Mouse (Mus musculus) heart, embryonic 14.5 days (tissue): ENCODE results near the gene Rsph14. TPM values are rescaled to one million over a fixed set of nuclear protein-coding genes. Genes with fewer than 3 reads are reported as not detected.

Experiments used
- ATAC-seq: fragments of 200-750 bp; cut with Nextera tagmentation; 2 replicates; pipeline ENCODE4 v1.8.0; 2017; ENCODE audit warnings: low read depth, moderate TSS enrichment; ENCODE audit not compliant: insufficient number of reproducible peaks, insufficient read depth, low FRiP score
- H3K27ac ChIP-seq, 2 experiments: fragments of 200-500 bp in 1 of 2; fragments of 300-500 bp in 1 of 2; sonication (generic) in 1 of 2; replicated peaks in 1 of 2; 2 replicates each; pipeline ENCODE4 v1.5.1; 2012 to 2014; ENCODE audit warnings: low read depth in 2 of 2, low read length in 2 of 2, control low read depth in 1 of 2, mild to moderate bottlenecking in 1 of 2, mixed read lengths in 1 of 2; ENCODE audit not compliant: control insufficient read depth in 1 of 2, insufficient read depth in 1 of 2
- H3K27me3 ChIP-seq: fragments of 300-500 bp; sonication (generic); 2 replicates; pipeline ENCODE4 v1.6.1; 2014; ENCODE audit warnings: mild to moderate bottlenecking, low read length, control low read depth; ENCODE audit not compliant: control insufficient read depth, insufficient read depth
- H3K36me3 ChIP-seq: fragments of 300-500 bp; sonication (generic); 2 replicates; pipeline ENCODE4 v1.6.1; 2014; ENCODE audit warnings: mild to moderate bottlenecking, control low read depth, low read length, mixed read lengths; ENCODE audit not compliant: control insufficient read depth, insufficient read depth
- H3K4me1 ChIP-seq, 2 experiments: fragments of 200-500 bp in 1 of 2; fragments of 300-500 bp in 1 of 2; sonication (generic) in 1 of 2; 2 replicates each; pipeline ENCODE4 v1.6.1; 2012 to 2014; ENCODE audit warnings: low read length in 2 of 2, control low read depth in 1 of 2, mixed read lengths in 1 of 2; ENCODE audit not compliant: control insufficient read depth in 2 of 2, insufficient read depth in 2 of 2
- H3K4me2 ChIP-seq: fragments of 300-500 bp; sonication (generic); 2 replicates; pipeline ENCODE4 v1.6.1; 2014; ENCODE audit warnings: mild to moderate bottlenecking, low read length
- H3K4me3 ChIP-seq, 2 experiments: fragments of 200-500 bp in 1 of 2; fragments of 300-500 bp in 1 of 2; sonication (generic) in 1 of 2; 2 replicates each; pipeline ENCODE4 v1.5.1; 2012 to 2014; ENCODE audit warnings: low read length in 2 of 2, mild to moderate bottlenecking in 2 of 2, control low read depth in 1 of 2, low read depth in 1 of 2, moderate library complexity in 1 of 2; ENCODE audit not compliant: control insufficient read depth in 1 of 2, insufficient read depth in 1 of 2
- H3K9ac ChIP-seq: fragments of 300-500 bp; sonication (generic); 2 replicates; pipeline ENCODE4 v1.6.1; 2014; ENCODE audit warnings: mild to moderate bottlenecking, low read length
- H3K9me3 ChIP-seq: fragments of 300-500 bp; sonication (generic); 2 replicates; pipeline ENCODE4 v1.6.1; 2016; ENCODE audit warnings: low read length, control low read depth; ENCODE audit not compliant: control insufficient read depth
- WGBS: fragments of 180-500 bp; shearing (Covaris S2); extraction: QIAGEN DNeasy Blood & Tissue Kit; methylation state at CpG from one replicate; pipeline ENCODE4 v1.1.7; 2014; 5-methylcytosine and 5-hydroxymethylcytosine counted together
- polyA plus RNA-seq: library from polyadenylated mRNA; unstranded; fragments of >200 nt; fragmentation: Nextera tagmentation; extraction: Ambion mirVana; gene quantifications from 2 replicates; pipeline ENCODE4 v1.2.1, GENCODE M21; 2014

Rsph14 gene
- polyA plus RNA-seq, 1 experiment from 2014 or later = not detected

DNA sequence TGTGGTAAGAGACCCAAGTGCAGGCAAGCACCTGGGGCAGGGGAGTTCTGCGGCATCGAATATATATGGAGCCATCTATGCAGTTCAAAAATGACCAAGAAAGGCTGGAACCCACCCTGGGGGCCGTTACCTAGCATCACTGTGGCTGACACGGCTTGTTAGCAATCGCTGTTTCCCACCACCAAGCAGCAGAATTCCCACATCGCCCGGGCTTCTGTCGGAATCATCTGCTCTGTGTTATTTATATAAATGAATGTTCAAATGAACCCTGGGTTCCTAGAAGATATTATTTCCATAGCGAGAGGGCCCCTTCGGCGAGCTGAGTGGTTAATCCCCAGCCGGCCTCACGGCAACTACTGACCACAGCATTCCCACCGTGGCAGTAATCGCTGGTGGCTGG is 21.7 kb downstream of the Rsph14 start:
- no peaks in the 10 kb centered on the region for H3K27me3 ChIP-seq
- 90% methylated on average over 15 of the region's 15 CpGs for WGBS
- H3K9ac ChIP-seq = no peak overlapping the region
- H3K27ac ChIP-seq = no peak overlapping the region
- ATAC-seq = no peak
- H3K36me3 ChIP-seq = no peaks in the 10 kb centered on the region
- H3K4me3 ChIP-seq = no peak overlapping the region
- no peaks in the 10 kb centered on the region for H3K9me3 ChIP-seq
- H3K4me1 ChIP-seq = no peaks in the 10 kb centered on the region; a peak in 1 of 4 replicates
- no peak overlapping the region for H3K4me2 ChIP-seq

DNA sequence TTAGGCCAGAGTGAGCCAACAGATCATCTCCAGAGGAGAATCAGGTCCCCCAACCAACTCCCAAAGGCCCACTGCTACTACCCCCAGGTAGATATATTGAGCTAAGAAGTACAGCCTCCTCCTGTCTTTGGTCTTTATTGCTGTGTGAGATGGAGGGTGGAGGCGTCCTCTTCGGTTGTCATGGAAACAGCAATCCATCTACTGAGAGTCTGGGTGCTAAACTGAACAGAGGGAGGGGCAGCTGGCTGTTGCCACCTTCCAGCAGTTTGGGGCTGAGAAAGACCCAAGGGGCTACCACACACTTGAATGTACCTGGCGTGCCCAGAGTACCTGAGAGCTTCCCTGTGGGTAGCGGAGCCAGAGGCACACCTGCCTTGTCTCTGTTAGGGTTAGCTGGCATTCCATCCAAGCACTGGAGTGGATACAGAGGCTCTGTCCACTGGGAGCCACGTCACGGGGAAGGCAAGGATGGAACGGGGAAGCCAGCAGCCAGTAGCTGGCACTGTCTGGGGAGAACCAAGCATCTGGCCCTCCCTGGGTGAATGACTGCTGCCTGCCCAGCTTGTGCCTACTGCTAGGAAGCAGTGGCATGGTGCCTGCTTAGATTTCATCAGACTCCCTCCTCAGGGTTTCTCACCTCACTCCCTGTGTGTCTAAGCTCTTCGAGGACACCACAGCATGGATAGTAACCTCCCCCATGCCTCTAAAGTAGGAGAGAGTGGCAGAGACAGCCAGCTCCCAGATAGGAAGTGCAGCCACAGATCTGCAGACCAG is 25.3 kb downstream of the Rsph14 start:
- WGBS = 56% methylated on average over 8 of the region's 8 CpGs
- no peaks in the 10 kb centered on the region for H3K36me3 ChIP-seq
- H3K4me3 ChIP-seq = no peak overlapping the region
- H3K4me1 ChIP-seq = no peaks in the 10 kb centered on the region; a peak in 1 of 4 replicates
- no peak overlapping the region for H3K9ac ChIP-seq
- no peak overlapping the region for H3K27ac ChIP-seq
- H3K27me3 ChIP-seq = no peaks in the 10 kb centered on the region
- H3K4me2 ChIP-seq = no peak overlapping the region
- ATAC-seq = no peak
- no peaks in the 10 kb centered on the region for H3K9me3 ChIP-seq

DNA sequence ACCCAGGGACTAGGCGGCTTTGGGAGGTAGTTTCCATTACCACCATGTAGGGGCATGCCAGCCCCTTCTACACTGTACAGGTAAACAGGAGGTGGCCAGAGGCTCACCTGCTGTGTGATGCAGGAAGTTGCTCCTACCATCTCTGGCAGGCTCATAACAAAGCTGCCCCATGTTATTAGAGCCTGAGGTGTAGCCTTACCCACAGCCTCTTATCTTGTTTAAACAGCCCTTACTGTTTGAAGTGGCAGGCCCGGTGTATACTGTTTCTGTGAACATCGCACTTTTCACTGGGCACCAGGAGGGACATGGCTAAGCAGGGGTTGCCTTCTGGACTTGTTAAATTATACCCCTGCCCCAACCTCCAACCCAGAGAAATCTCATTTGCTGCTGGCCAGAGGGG is 28.3 kb downstream of the Rsph14 start:
- H3K27me3 ChIP-seq = no peaks in the 10 kb centered on the region
- no peak overlapping the region for H3K27ac ChIP-seq
- no peak overlapping the region for H3K4me2 ChIP-seq
- no peak overlapping the region for H3K9ac ChIP-seq
- ATAC-seq = no peak
- H3K4me1 ChIP-seq = no peaks in the 10 kb centered on the region; a peak in 1 of 4 replicates
- no peak overlapping the region for H3K4me3 ChIP-seq
- WGBS = 36% methylated on average over 3 of the region's 3 CpGs
- no peaks in the 10 kb centered on the region for H3K9me3 ChIP-seq
- H3K36me3 ChIP-seq = no peaks in the 10 kb centered on the region

DNA sequence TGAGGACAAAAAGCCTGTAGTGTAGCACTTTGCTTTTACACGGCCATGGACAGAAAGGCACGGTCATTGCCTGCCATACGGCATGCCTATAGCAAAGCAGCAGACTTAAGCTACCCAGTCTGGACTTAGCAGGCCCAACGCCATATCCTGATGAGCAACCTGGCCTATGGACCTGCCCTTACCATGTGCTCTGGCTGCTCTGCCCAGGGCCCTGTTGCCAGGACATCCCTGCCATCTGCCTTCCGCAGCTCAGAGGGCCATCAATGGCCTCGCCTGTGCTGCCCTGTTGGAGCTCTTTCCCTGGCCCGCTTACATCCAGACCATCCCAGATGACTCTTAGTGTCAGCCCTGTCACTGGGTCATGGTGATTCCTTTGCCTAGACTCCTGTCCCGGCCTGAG is 31.0 kb downstream of the Rsph14 start:
- no peak overlapping the region for H3K4me3 ChIP-seq
- no peaks in the 10 kb centered on the region for H3K36me3 ChIP-seq
- H3K27ac ChIP-seq = no peak overlapping the region
- H3K27me3 ChIP-seq = peaks cover 4% of the 10 kb centered on the region; the same call in 1 of the 2 replicates
- H3K4me1 ChIP-seq = no peaks in the 10 kb centered on the region; a peak in 1 of 4 replicates
- no peaks in the 10 kb centered on the region for H3K9me3 ChIP-seq
- no peak overlapping the region for H3K9ac ChIP-seq
- no peak for ATAC-seq
- WGBS = 92% methylated on average over 8 of the region's 8 CpGs
- no peak overlapping the region for H3K4me2 ChIP-seq

DNA sequence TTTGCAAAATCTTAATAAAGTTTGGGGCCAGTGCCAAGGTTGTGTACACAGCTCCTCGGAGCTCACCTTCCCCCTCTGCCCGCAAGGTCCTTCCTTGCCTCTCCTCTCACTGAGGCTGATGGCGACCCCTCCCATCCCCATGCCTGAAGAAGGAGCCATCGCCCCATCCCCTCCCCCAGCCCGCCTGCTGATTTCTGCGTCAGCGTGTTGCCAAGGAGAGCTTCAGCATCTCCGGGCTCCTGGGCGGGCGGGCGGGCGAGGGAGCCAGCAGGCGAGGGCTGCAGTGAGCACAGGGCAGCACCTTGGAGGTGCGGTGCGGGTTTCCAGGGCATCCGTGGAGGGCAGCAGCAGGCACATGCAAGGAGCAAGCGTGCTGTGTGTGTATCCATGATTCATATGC is 37.0 kb downstream of the Rsph14 start:
- Histone ChIP-seq H3K4me3 (peak overlapping the region; percentile 9 to 12; a peak in 2 of 4 replicates), H3K4me2 (peak overlapping the region; percentile 60), H3K36me3 (no peaks in the 10 kb centered on the region), H3K27ac (no peak overlapping the region), H3K4me1 (peaks cover 17 to 24% of the 10 kb centered on the region in 2 experiments), H3K9ac (0 out of 2 replicates have a peak overlapping the region, but pooled peaks have one; percentile 27), H3K27me3 (peaks cover 12% of the 10 kb centered on the region; the same call in 1 of the 2 replicates), H3K9me3 (no peaks in the 10 kb centered on the region)
- WGBS = under 1% methylated on average over 14 of the region's 17 CpGs
- no peak for ATAC-seq

DNA sequence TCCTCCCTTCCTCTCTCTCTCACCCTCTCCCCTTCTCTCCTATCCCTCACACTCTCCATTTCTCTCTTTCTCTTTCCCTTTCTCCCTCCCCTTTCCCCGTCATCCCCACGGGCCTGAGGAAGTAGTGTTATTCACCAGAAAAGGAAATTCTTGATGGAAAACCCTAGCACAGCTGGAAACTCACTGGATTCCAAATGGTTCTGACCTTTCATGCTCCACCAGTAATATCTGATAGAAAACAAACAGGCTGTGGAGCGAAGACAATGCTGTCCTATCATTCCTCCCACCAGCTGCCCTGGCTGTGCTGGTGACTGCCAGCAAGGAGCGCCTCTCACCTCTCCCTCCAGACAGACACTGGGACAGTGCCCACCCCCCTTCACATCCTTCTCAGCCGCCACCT is 37.5 kb downstream of the Rsph14 start:
- no peaks in the 10 kb centered on the region for H3K9me3 ChIP-seq
- 15% methylated on average over 5 of the region's 5 CpGs for WGBS
- H3K9ac ChIP-seq = no peak overlapping the region
- H3K27ac ChIP-seq = no peak overlapping the region
- H3K27me3 ChIP-seq = peaks cover 12% of the 10 kb centered on the region; the same call in 1 of the 2 replicates
- H3K4me2 ChIP-seq = peak overlapping the region; percentile 60
- peak overlapping the region in 1 of 2 experiments; percentile 9; a peak in 1 of 4 replicates for H3K4me3 ChIP-seq
- peaks cover 17 to 24% of the 10 kb centered on the region in 2 experiments for H3K4me1 ChIP-seq
- H3K36me3 ChIP-seq = no peaks in the 10 kb centered on the region
- ATAC-seq = no peak; the same call in 1 of the 2 replicates

DNA sequence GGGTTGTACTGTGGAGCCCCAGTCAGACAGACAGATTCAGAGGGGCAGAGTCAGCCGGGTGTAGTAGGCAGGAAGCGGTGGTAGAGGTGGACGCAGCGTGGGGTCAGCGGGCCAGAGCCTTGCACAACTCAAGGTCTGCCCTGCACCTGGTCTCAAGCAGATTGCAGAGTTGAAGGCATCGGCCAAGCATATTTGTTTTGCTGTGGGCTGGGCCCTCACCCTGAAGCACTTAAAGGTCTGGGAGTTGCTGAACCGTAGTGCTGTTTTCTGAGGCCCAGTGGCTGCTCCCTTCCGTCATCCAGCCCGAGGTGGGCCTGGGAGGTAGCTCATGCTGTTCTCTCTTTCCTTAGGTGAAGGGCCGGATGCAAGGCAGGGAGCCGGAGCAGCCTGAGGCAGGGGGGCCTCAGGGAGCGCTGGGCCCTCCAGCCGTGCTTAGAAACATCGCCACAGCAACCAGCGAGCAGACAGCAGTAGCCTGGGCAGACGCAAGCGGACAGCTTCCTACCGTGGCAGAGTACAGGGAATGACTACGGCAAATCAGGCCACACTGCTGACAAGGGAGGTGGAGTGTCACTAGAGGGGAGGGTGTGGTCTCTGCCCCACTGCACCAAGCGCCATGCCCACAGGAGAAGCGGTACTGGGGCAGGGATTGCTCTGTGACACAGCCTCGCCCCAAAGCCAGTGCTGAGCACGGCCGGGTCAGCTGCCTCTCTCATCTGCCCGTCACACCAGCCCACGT is 41.6 kb downstream of the Rsph14 start:
- Histone ChIP-seq H3K36me3 (no peaks in the 10 kb centered on the region), H3K4me3 (0 out of 4 replicates have a peak overlapping the region, but pooled peaks of 1 of the 2 experiments have one; percentile 6), H3K4me2 (peak overlapping the region; percentile 46), H3K9ac (no peak overlapping the region; the same call in 1 of the 2 replicates), H3K27ac (no peak overlapping the region), H3K27me3 (peaks cover 3% of the 10 kb centered on the region; the same call in 1 of the 2 replicates), H3K4me1 (peaks cover 25 to 32% of the 10 kb centered on the region in 2 experiments), H3K9me3 (no peaks in the 10 kb centered on the region)
- WGBS = 42% methylated on average over 26 of the region's 26 CpGs
- ATAC-seq = no peak
